In genomic region chr7:72162256-72162655, GRCm38 (mm10) we compare ENCODE assay signal across 23 mouse cellular contexts.
DNase-seq lines count a peak whose midpoint lies in the region; ATAC-seq and TF ChIP-seq lines count a peak whose summit lies in the region.
"Had no signal": no experiment of that assay in that cellular context is flagged by ENCODE, and none has a peak within 500 bp of the region (broad histone marks: within the 10 kb centered on the region; RNA-seq: fewer than 3 reads in every experiment).

No protein-coding gene starts in this region.

- DNase-seq in heart, adult 18-20 months: peak; percentile 39 to 77
- no peak for DNase-seq in heart, postnatal 10 days
- DNase-seq in ES-CJ7 (ENCODE audit: low read depth, low spot score): peak; percentile 26
- DNase-seq in urinary bladder, adult 18-20 months (ENCODE audit: low spot score in 2 of 2): no peak
- DNase-seq: cerebellum, adult 2 months; gastrocnemius, postnatal 10 days; layer of hippocampus, adult 9-11 months; lung, embryonic 14.5 days; midbrain, embryonic 14.5 days; right cerebral cortex, adult 18-20 months; thymus, postnatal 14 days had no signal

- H3K4me2 ChIP-seq in kidney, embryonic 16.5 days (replicated peaks; ENCODE audit: low read depth, low read length): no peak overlapping the region
- no peak overlapping the region for H3K4me2 ChIP-seq in kidney, embryonic 15.5 days
- H3K4me2 ChIP-seq: forebrain, embryonic 12.5 days; heart, embryonic 15.5 days; hindbrain, embryonic 13.5 days; lung, embryonic 14.5 days; neural tube, embryonic 13.5 days had no signal

- no peak overlapping the region for H3K4me3 ChIP-seq in kidney, embryonic 16.5 days (ENCODE audit: low read length)
- no peak overlapping the region for H3K4me3 ChIP-seq in kidney, embryonic 15.5 days (replicated peaks)
- H3K4me3 ChIP-seq in E14TG2a.4 (replicated peaks; ENCODE audit: low read length): 0 out of 2 replicates have a peak overlapping the region, but pooled peaks have one; percentile 1
- H3K4me3 ChIP-seq: embryonic facial prominence, embryonic 10.5 days; forebrain, embryonic 12.5 days; heart, embryonic 15.5 days; hindbrain, embryonic 13.5 days; limb, embryonic 10.5 days; megakaryocyte, embryonic 14.5 days; neural tube, embryonic 13.5 days had no signal

- H3K4me1 ChIP-seq in kidney, embryonic 16.5 days (ENCODE audit: insufficient read depth, low read length): peaks cover 6% of the 10 kb centered on the region; the same call in 1 of the 2 replicates
- peaks cover 6% of the 10 kb centered on the region for H3K4me1 ChIP-seq in kidney, embryonic 15.5 days
- peaks cover 34% of the 10 kb centered on the region for H3K4me1 ChIP-seq in E14TG2a.4 (replicated peaks; ENCODE audit: low read depth, low read length)
- H3K4me1 ChIP-seq: forebrain, embryonic 12.5 days; heart, embryonic 15.5 days; hindbrain, embryonic 13.5 days; megakaryocyte, embryonic 14.5 days; neural tube, embryonic 13.5 days had no signal

- intact Hi-C loops in heart, postnatal 10 days (cut with DNase I): loop anchor here (5.0 to 10.0 kb wide), 3 partner anchors 227 to 575 kb away; no protein-coding TSS in a partner anchor

- no peak overlapping the region for H3K9ac ChIP-seq in kidney, embryonic 16.5 days (replicated peaks; ENCODE audit: low read length)
- no peak overlapping the region for H3K9ac ChIP-seq in kidney, embryonic 15.5 days
- H3K9ac ChIP-seq: forebrain, embryonic 12.5 days; heart, embryonic 15.5 days; hindbrain, embryonic 13.5 days; lung, embryonic 14.5 days; neural tube, embryonic 13.5 days had no signal

- no peak for TF ChIP-seq CTCF in E14TG2a.4 (conservative IDR thresholded peaks at IDR 0.05; ENCODE audit: low read length)

- 7% methylated on average over 1 of the region's 1 CpGs for WGBS in kidney, embryonic 16.5 days
- WGBS in kidney, embryonic 15.5 days: 10% methylated on average over 1 of the region's 1 CpGs

- no peaks in the 10 kb centered on the region for H3K27me3 ChIP-seq in kidney, embryonic 16.5 days (ENCODE audit: insufficient read depth, low read length)
- no peaks in the 10 kb centered on the region for H3K27me3 ChIP-seq in kidney, embryonic 15.5 days
- no peaks in the 10 kb centered on the region for H3K27me3 ChIP-seq in E14TG2a.4 (ENCODE audit: insufficient read depth, low read length)
- H3K27me3 ChIP-seq: forebrain, embryonic 12.5 days; heart, embryonic 15.5 days; hindbrain, embryonic 13.5 days; megakaryocyte, embryonic 14.5 days; Patski had no signal

- H3K27ac ChIP-seq in kidney, embryonic 16.5 days (ENCODE audit: low read length): no peak overlapping the region
- H3K27ac ChIP-seq in kidney, embryonic 15.5 days: no peak overlapping the region
- H3K27ac ChIP-seq: embryonic facial prominence, embryonic 10.5 days; forebrain, embryonic 12.5 days; heart, embryonic 15.5 days; hindbrain, embryonic 13.5 days; limb, embryonic 10.5 days; neural tube, embryonic 13.5 days had no signal

- no peaks in the 10 kb centered on the region for H3K9me3 ChIP-seq in kidney, embryonic 16.5 days (ENCODE audit: low read length)
- H3K9me3 ChIP-seq in kidney, embryonic 15.5 days (replicated peaks): no peaks in the 10 kb centered on the region
- peaks cover 15% of the 10 kb centered on the region for H3K9me3 ChIP-seq in E14TG2a.4 (ENCODE audit: low read length)
- H3K9me3 ChIP-seq: embryonic facial prominence, embryonic 10.5 days; forebrain, embryonic 12.5 days; heart, embryonic 15.5 days; hindbrain, embryonic 13.5 days; limb, embryonic 10.5 days; megakaryocyte, embryonic 14.5 days; neural tube, embryonic 13.5 days had no signal

- no peaks in the 10 kb centered on the region for H3K36me3 ChIP-seq in kidney, embryonic 16.5 days (ENCODE audit: insufficient read depth, low read length)
- H3K36me3 ChIP-seq in kidney, embryonic 15.5 days: no peaks in the 10 kb centered on the region
- peaks cover 14% of the 10 kb centered on the region for H3K36me3 ChIP-seq in E14TG2a.4 (ENCODE audit: insufficient read depth, low read length)
- H3K36me3 ChIP-seq: embryonic facial prominence, embryonic 10.5 days; forebrain, embryonic 12.5 days; heart, embryonic 15.5 days; hindbrain, embryonic 13.5 days; limb, embryonic 10.5 days; neural tube, embryonic 13.5 days had no signal

- ATAC-seq in kidney, embryonic 16.5 days (ENCODE audit: low FRiP score, low TSS enrichment): peak; percentile 54
- no peak for ATAC-seq in kidney, embryonic 15.5 days (replicated peaks; ENCODE audit: low FRiP score)
- ATAC-seq: inflammation-experienced regulatory T-cells, adult 6 months; Patski had no signal

Comparison
In these comparisons a context has a peak if more than half of its experiments do, and no peak if none do; other contexts are left out.
1. DNase-seq: peak in heart, adult 18-20 months (2 of 2) and ES-CJ7 (single experiment); none in heart, postnatal 10 days (0 of 2) and urinary bladder, adult 18-20 months (0 of 2).